Mouse (Mus musculus): ENCODE measurements around the gene Bzw1.
"Not testable (repeated sequence)": the region's sequence is repeated elsewhere in the genome, so short reads cannot be mapped to it uniquely, and the experiment has no call there.

Gene Bzw1

DNA sequence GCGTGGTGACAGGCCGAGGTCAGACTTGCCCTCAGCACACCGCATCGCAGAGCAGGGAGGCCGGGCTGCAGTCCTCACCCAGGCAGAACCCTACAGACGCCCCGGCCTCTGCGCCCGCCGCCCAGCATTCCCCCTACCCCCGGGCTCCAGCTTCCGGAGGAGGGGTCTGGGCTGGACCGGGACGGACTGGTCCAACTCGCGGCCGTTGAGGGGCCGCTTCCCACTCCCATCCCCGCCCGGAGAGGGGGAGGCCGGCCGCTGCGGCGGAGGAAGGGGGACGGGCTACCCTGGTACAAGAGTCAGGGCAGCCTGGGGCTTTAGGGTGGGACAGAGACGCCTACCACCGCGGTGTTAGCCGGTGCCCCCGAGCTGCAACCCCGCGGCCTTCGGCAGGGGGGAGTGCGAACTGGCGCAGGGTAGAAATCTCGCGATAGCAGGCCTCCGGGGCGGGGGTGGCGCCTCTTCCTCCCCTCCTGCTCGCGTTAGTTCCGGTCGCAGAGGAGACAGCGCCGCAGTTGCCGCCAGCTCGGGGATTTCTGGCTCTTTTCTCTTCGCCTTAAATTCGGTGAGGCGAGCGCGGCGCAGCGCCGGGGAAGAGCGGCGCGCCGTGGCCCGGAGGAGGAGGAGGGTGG, at the start of gene Bzw1:
Bzw1 (plus strand) TSS at position 247 of the 632 bp plus-strand sequence.
- peak; percentile 95 for DNase-seq (ENCODE audit: low read depth, low spot score)

- no peak for DNase-seq (ENCODE audit: low read depth, low spot score)
Observed at GRCm38 (mm10) chr1:58343861-58344260, 48.8 kb upstream of the Bzw1 start.

DNA sequence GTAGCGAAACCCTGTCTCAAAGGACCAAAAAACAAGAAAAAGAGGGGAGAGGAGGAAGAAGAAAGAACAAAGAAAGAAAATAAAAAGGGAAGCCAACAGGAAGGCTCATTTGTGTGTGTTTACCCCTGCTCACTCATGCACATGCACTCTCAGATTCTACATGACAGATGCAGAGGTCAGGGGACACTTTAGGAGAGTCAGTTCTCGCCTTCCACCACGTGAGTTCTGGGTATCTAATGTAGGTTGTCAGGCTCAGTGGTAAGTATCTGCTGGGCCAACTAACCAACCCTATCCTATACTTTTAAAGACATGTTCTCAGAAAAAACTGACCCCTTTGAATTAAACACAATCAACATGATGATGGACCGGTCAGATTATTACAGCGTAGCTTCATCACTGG, 48.1 kb upstream of the Bzw1 start:
- no peak for DNase-seq (ENCODE audit: low read depth, low spot score)

DNA sequence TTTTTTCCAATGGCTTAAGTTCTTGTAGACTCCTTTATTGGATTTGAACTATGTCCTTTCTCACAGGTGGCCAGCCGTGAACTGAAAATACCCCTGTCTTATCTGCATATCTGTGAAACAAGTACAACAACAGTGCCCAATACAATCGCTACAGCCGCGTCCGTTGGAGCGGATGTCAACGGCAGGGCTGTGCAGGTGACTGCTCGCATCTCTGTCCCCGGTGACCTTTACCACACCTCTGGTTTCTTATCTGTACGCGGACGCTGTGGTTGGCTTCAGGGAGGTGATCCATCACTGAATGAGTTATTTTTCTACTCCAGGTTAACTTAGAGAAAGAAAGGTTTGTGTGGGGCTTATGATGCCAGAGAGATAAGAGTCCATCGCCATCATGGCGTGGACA, 46.5 kb upstream of the Bzw1 start:
- no peak for DNase-seq (ENCODE audit: low read depth, low spot score)

GRCm38 (mm10) chr1:58348712-58349111, 44.0 kb upstream of the Bzw1 start:
- no peak for DNase-seq (ENCODE audit: low read depth, low spot score)

DNA sequence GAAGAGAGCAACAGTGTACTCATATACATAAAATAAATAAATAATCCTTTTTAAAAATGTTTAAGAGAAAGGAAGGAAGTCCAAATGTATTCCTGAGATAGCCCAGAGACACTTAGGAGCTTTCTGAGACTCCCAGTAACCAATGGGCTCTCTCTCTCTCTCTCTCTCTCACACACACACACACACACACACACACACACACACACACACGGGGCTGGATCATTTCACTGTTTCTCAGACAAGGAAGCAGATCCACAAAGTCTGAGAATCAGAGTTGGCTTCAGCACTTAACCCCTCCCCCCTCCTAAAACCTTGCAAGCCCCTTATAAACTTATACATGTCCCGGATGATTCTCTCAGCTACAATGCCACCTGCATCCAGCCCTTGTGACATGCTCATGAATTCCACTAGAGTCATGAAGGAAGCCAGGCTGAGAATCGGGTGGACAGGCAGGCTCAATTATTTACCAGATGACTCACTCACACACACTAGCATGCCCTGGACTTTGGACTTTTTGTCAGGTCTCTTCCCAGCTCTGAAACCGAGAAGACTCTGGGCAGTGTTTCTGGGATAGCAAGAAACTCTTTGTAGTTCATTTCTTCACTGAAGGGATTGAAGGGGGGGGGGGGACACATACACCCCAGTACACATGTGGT, 39.3 kb upstream of the Bzw1 start:
- DNase-seq (ENCODE audit: low read depth, low spot score) = no peak

- peak; percentile 55 for DNase-seq (ENCODE audit: low read depth, low spot score)
Observed at GRCm38 (mm10) chr1:58358958-58359901, 33.5 kb upstream of the Bzw1 start.

DNA sequence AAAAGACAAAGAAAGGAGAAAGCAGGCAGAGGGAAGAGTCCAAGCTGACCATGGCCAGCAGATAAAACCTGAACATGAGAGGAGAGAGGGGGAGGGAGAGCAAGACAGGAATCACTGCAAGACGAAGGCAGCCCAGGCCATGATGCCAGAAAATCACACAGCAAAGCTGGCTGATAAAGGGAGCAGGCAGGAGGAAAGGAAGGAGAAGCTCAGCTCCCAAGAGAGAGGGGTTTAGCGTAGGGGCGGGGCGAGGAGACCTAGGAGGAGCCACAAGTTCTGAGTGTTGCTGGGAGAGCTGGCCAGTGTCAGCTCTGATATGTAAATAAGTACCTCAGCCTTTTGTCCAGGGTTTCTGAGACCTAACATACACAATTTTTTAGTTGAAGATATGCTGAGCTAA, 30.4 kb upstream of the Bzw1 start:
- peak; percentile 76 for DNase-seq (ENCODE audit: low read depth, low spot score)

DNA sequence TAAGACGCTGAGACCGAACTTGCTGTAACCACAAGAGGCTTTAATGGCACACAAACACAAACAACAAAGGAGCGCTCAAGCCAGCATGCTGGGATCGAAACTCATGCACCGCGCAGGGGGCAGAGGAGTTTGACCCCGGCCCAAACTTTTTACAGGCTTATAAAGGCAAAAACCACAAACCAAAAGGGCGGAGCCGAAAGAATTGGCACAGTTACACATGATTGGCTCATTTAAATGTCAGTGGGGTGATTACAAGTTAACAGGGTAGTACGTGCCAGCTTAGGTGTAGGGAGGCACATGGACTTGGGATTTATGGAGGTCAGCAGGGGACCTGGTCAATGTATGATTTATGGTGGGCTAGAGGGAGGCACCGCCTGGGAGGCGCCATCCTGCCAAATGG, 28.1 kb upstream of the Bzw1 start:
- peak; percentile 34 for DNase-seq (ENCODE audit: low read depth, low spot score)

DNA sequence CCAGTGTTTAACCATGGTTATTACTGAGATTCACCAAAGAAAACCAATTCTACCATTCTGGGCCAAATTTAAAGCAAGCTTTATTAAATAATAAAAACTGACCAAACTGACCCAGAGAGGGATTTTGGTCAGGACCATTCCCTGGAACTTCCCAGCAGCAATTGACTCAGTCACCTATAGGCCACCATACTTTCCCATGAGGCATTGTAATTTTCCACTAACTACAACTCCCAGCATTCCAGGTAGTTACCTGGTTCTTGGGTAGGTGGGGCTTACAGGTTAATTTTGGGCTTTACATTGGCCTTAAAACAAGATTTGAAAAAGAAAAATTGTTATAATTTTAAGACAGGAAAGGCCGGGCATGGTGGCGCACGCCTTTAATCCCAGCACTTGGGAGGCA, 26.9 kb upstream of the Bzw1 start:
- DNase-seq (ENCODE audit: low read depth, low spot score) = no peak

- DNase-seq (ENCODE audit: low read depth, low spot score) = peak; percentile 71
Observed at GRCm38 (mm10) chr1:58366737-58367471, 25.8 kb upstream of the Bzw1 start.

DNA sequence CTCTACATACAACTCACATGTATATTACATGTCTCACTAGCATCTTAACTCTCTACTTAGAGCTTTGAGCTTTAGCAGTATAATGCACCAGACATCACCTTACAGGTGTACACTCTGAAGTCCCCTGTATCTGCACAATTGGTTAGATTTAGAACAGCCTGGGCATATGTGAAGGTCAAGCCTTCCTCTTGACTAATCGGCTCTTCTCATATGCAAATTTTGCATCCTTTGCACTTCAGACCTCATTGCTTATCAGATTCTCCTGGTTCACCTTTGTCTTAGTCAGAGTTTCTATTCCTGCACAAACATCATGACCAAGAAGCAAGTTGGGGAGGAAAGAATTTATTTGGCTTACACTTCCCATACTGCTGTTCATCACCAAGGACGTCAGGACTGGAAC, 23.0 kb upstream of the Bzw1 start:
- DNase-seq (ENCODE audit: low read depth, low spot score) = peak; percentile 60

GRCm38 (mm10) chr1:58374266-58374665, 18.4 kb upstream of the Bzw1 start:
- DNase-seq (ENCODE audit: low read depth, low spot score) = not testable (repeated sequence)

- no peak for DNase-seq (ENCODE audit: low read depth, low spot score)
Observed at GRCm38 (mm10) chr1:58375574-58376147, 17.0 kb upstream of the Bzw1 start.

- no peak for DNase-seq (ENCODE audit: low read depth, low spot score)
Observed at GRCm38 (mm10) chr1:58382586-58383281, 10.0 kb upstream of the Bzw1 start.

GRCm38 (mm10) chr1:58391421-58392267, 1.1 kb upstream of the Bzw1 start:
- DNase-seq (ENCODE audit: low read depth, low spot score) = no peak

GRCm38 (mm10) chr1:58392268-58392651, 438 bp upstream of the Bzw1 start:
- DNase-seq (ENCODE audit: low read depth, low spot score) = no peak

GRCm38 (mm10) chr1:58393284-58394195, 842 bp downstream of the Bzw1 start:
- DNase-seq (ENCODE audit: low read depth, low spot score) = peak; percentile 81

DNA sequence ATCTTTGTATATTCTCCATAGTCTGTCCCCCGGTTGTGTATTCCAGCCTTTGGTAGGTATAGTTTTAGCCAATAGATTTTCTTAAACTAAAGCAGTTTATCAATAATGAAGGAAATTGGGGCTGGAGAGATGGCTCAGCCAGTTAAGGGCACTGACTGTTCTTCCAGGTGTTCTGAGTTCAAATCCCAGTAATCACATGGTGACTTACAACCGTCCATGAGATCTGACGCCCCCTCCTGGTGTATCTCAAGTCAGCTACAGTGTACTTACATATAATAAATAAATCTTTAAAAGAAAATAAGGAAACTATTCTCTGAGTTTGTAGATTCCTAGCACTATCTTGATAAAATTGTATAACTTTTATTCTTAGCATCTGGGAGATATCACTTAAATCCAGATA, 2.6 kb downstream of the Bzw1 start:
- peak; percentile 62 for DNase-seq (ENCODE audit: low read depth, low spot score)

Measured in ZHBTc4 (cell line).